Mouse (Mus musculus) forebrain, embryonic 10.5 days (tissue): ENCODE results near the gene Cby1. TPM values are rescaled to one million over a fixed set of nuclear protein-coding genes. Genes with fewer than 3 reads are reported as not detected.

Experiments used
- polyA plus RNA-seq: library from polyadenylated mRNA; unstranded; fragments of >200 nt; fragmentation: Nextera tagmentation; extraction: Ambion mirVana; gene quantifications from 2 replicates; pipeline ENCODE4 v1.2.1, GENCODE M21; 2016

Cby1 gene
- polyA plus RNA-seq, 1 experiment from 2014 or later: 80.3 TPM

Other genes with a start within 250 kb of the Cby1 start
- gene Csnk1e, start 203.6 kb upstream of the Cby1 start, polyA plus RNA-seq: 117 and 123 TPM in 2 replicates
- not detected in 2 replicates for gene Kcnj4, start 154.0 kb upstream of the Cby1 start, polyA plus RNA-seq
- 7.4 and 7.5 TPM in 2 replicates for gene Kdelr3, start 142.8 kb upstream of the Cby1 start, polyA plus RNA-seq
- gene Ddx17, start 112.5 kb upstream of the Cby1 start, polyA plus RNA-seq: 43.7 and 48.9 TPM in 2 replicates
- 1.2 and 1.8 TPM in 2 replicates for gene Dmc1, start 54.1 kb upstream of the Cby1 start, polyA plus RNA-seq
- gene Fam227a, start 243 bp upstream of the Cby1 start, polyA plus RNA-seq: 1.8 and 2.5 TPM in 2 replicates
- gene Tomm22, start 11.7 kb downstream of the Cby1 start, polyA plus RNA-seq: 268 and 286 TPM in 2 replicates
- 16.6 and 18.6 TPM in 2 replicates for gene Josd1, start 28.7 kb downstream of the Cby1 start, polyA plus RNA-seq
- 48.3 and 52.5 TPM in 2 replicates for gene Gtpbp1, start 31.6 kb downstream of the Cby1 start, polyA plus RNA-seq
- 2.0 and 3.4 TPM in 2 replicates for gene Sun2, start 83.3 kb downstream of the Cby1 start, polyA plus RNA-seq
- 63.3 and 70.8 TPM in 2 replicates for gene Dnal4, start 118.7 kb downstream of the Cby1 start, polyA plus RNA-seq
- 1.6 and 1.7 TPM in 2 replicates for gene Nptxr, start 145.6 kb downstream of the Cby1 start, polyA plus RNA-seq
- gene Npcd, start 175.0 kb downstream of the Cby1 start, polyA plus RNA-seq: not detected in 2 replicates
- 21.6 and 22.3 TPM in 2 replicates for gene Cbx6, start 175.5 kb downstream of the Cby1 start, polyA plus RNA-seq
- gene Apobec3, start 232.5 kb downstream of the Cby1 start, polyA plus RNA-seq: 9.2 and 11.0 TPM in 2 replicates